Mouse (Mus musculus) fibroblast of lung, adult 2 months (primary cell): ENCODE measurements around the gene Ffar2.

ENCODE experiments used
- DNase-seq: peaks from one replicate; pipeline ENCODE4 v3.0.0-alpha.2; 2011; ENCODE audit warnings: low read depth

Gene Ffar2

DNA sequence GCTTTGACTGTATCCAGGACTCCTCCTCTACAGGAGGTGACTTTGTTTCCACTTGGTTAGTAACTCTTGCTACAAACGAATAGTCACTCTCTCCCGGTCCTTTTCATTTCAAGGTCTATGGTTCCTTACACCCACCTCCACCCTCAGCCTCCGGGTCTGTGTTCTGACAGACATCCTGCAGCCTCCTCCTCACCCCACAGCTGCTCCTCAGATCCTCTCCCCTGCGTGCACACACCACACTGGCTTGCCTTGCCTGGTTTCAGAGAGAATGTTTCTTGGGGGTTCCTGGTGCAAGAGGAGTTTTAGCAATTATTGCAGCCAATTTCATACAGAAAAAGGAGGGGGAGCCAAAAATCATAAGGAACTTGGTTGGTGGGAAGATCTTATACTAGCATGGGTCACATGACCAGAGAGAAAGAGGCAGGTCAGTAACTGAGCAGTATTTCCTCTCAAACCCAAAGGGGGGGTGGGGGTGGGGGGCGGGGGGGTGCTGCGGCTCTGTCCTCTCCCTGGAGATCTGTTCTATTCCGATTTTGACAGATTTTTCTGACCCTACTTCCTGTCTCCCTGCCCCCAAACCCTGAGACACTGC, 2.6 kb downstream of the Ffar2 start:
- no peak for DNase-seq

DNA sequence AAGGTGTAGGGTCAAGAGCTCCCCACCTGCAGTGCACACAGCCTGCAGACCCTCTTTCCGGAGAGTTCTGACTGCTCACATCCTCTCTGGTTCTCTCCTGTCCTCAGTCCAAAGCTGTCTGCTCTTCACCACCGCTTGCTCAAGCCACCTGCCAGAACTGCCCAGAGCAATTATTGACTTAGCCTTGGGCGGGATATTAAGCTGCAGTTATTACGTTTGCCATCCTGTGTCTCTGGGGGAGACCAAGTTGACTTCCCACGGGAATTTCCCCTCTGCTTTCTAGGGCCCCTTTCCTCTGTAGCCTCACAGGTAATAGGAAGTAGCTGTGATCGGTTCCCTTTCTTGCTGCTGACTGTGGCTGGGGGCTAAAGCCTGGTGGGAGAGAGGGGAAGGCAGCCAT, 3.4 kb downstream of the Ffar2 start:
- DNase-seq, result no peak

DNA sequence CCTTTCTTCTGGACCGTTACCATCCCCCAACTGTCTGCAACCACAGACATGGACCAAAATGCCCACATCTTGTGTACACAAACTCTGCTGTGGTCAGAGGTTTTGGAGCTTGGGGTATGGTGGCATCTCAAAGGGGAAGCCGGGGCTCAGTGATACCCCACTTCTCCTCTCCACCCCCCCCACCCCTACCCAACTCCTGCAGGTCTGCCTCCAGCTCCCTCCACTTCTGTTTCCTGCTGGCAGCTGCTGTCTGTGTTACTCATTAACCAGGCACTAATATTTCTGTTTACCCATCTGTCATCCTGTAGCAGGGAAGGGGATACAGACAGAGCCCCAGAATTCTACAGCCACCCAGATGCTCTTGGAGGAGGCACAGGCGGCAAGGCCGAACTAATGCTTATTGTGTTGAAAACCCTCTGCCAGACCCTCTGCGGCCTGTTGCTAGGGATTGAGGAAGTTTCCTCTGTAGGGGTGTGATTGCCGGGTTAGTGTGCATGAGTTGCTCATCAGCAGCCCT, 11.2 kb downstream of the Ffar2 start:
- no peak for DNase-seq

- DNase-seq, result no peak
Measured at GRCm38 (mm10) chr7:30811757-30812290, 11.8 kb downstream of the Ffar2 start.

DNA sequence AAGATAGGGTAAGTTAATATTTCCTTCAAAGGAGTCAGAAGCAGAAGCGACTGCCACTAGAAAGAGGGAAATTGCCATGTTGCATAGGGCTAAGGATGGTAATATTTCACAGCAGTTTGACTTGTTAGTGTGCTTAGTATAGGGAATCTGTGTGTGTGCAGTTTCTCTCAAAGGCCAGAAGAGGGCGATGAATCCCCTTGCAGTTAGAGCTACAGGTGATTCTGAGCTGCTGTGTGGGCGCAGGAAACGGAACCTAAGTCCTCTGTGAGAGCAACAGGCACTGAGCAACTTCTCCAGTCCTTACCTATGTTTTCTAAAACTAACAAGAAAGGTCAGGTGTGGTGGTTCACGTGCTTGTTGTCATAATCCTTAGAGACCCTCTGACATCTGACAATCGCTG, 13.3 kb downstream of the Ffar2 start:
- DNase-seq, result no peak

- no peak for DNase-seq
Measured at GRCm38 (mm10) chr7:30805924-30806323, 17.7 kb downstream of the Ffar2 start.

GRCm38 (mm10) chr7:30804026-30804715, 19.4 kb downstream of the Ffar2 start:
- DNase-seq, result no peak

GRCm38 (mm10) chr7:30803256-30803655, 20.3 kb downstream of the Ffar2 start:
- no peak for DNase-seq

- DNase-seq, result no peak
Measured at GRCm38 (mm10) chr7:30800653-30801052, 22.9 kb downstream of the Ffar2 start.

DNA sequence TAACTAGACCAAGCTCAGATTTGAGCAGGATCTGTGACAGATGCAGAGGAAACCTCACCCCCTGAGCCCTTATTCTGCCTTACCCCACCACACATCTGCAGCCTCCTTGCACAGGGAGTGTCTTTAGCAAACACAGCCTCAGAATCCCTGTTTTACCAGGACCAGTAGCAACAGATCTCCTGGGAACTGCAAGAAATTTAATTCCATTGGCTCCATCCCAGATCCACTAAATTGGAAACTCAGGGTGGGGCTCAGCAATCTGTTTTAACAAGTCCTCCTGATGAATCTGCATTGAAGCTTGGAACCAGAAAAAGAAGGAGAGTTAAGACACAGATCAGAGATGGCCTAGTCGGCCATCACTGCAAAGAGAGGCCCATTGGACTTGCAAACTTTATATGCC, 26.8 kb downstream of the Ffar2 start:
- DNase-seq, result no peak

DNA sequence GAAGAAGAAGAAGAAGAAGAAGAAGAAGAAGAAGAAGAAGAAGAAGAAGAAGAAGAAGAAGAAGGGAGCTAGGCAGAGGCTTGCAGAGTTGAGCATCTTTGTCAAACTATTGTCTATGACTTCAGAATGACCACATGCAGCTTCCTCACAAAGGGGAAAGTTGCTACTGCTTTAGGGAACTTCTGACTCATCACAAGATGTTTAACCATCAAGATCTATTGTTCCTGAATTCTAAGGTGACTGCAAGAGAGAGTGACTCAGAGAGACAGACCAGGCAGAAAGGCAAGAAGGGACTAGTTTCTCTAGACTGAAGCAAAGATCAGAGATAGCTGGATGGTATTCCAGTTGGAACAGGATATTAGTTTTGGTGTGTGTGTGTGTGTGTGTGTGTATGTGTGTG, 28.7 kb downstream of the Ffar2 start:
- no peak for DNase-seq

GRCm38 (mm10) chr7:30791921-30792320, 31.7 kb downstream of the Ffar2 start:
- DNase-seq, result no peak

DNA sequence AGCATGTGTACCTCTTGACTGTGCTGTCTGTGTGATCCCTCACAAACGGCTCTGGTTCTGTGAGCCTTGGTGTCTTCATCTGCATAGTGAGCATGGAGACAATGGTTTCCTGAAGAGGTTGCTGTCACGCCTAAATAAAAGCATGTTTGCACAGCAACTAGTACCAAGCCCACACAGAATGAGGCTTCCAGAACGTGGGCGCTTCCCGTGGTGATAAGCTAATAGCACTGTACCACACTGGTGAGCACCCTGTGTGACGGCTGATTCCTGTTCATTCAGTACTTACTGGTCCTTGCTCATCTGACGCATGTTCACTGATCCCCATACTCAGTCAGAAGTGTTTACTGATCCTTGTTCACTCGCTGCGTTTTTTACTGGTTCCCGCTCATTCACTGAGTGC, 33.4 kb downstream of the Ffar2 start:
- no peak for DNase-seq

GRCm38 (mm10) chr7:30787377-30788022, 36.1 kb downstream of the Ffar2 start, which contains the start of gene Krtdap:
TSS of gene Krtdap (plus strand) at chr7:30787896.
- no peak for DNase-seq

DNA sequence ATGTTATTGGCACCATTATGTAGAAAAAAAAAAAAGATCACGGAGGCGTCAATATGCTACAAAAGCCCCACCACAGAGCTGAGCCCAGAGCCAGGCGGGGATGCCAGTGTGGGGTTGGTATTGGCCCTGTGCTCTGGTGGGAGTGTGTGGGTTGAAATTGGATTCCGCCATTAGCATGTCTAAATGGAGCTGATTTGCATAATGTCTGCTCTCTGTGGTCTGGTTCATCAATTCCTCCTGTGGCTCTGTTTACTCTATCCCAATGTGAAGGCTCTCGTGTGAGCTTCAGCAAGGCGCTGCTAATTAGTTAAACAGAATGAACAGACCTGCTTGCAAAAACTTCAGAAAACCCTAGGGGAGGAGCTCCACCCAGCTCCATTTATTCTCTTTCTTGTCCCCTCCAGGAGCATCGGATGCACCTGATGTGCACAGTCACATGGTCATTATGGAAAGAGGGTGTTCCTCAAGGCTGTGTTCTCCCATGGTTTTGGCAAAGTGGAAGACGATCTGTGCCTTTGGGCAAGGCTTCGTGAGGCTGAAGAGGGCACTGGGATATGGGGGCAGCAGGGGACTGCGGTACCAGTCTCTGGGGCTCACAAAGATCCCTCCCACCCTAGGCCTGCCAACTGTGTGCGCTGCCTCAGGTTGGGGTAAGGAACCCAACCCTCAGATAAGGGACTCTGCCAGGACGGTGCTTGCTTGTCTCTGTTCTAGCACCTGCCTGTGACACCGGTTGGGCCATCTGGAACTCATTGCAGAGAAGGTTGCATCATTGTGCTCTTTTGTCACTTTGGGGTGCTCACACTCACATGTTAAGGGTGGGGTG, 37.6 kb downstream of the Ffar2 start:
- DNase-seq, result no peak

GRCm38 (mm10) chr7:30785154-30785553, 38.4 kb downstream of the Ffar2 start:
- DNase-seq, result no peak

DNA sequence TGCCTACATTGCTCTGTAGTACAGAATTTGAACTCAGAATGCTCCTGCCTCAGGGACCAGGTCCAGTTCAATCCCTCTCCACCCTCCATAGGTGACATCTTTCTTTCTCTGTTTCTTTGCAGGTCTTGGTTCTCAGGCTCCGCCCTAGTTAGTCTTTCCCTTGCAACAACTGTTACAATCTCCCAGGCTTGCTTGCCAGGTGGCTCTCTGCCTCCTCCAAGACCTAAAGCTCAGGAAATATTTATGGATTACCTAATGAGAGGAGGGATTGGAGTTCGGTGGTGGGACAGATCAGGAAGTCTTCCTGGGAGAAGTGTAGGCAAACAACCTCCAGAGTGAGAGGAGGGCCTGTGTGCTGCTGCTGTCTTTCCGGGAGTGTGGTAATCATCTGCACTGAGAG, 40.9 kb downstream of the Ffar2 start:
- no peak for DNase-seq

- DNase-seq, result no peak
Measured at GRCm38 (mm10) chr7:30781792-30782191, 41.8 kb downstream of the Ffar2 start.

GRCm38 (mm10) chr7:30777911-30778310, 45.7 kb downstream of the Ffar2 start:
- no peak for DNase-seq

- DNase-seq, result no peak
Measured at GRCm38 (mm10) chr7:30777081-30777579, 46.4 kb downstream of the Ffar2 start.

GRCm38 (mm10) chr7:30776104-30776503, 47.5 kb downstream of the Ffar2 start:
- DNase-seq, result no peak

DNA sequence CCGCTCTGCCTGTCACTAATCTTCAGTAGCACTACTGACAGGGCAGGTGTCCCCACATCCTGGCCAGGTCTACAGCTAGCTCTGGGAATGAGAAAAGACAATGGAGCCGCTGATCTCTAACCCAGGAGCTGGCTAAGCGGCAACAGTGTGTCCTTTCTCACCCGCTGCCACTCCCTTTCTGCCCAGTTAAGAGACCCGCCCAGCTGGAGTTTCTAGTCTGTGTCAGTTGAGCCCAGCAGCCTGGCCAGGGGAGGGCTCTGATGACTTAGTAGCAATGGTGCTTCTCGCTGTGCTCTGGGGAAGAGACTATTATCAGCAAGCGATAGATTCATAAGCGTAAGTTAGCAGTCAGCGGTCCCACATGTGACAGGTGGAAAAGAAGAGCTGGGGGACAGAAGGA, 54.3 kb downstream of the Ffar2 start:
- DNase-seq, result no peak
